25 mouse cellular contexts compared by ENCODE assay signal in the genomic region with DNA sequence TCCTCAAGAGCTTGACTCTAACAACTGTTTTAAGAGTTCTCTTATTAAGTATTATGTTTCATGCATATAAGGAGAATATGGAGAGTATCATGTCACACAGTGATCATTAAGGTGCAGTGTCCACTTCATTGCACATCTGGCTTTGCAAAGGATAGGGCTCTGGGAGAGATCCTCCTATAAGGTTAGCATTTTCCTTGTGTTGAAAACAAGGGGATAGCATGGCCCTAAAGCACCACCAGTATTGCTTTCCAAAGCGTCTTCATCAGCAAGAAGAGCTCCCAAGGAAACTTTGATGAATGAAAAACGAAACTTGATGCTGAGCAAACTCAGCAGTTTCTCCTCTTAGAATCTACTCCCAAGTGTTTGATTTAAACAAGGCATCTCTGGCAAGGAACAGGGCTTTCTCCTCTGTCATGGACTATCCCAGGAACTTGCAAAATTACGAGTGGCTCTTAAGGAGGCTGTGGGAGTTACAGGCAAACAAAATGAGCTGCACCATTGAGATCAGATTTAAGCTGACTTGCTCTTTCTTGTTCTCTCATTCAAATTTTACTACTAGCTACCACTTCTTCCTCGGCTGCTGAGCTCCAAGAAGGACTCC.
DNase-seq lines count a peak whose midpoint lies in the region; ATAC-seq and TF ChIP-seq lines count a peak whose summit lies in the region.
"Had no signal": no experiment of that assay in that cellular context is flagged by ENCODE, and none has a peak within 500 bp of the region (broad histone marks: within the 10 kb centered on the region; RNA-seq: fewer than 3 reads in every experiment).

No protein-coding gene starts in this region.

- H3K4me1 ChIP-seq in kidney, embryonic 15.5 days = no peaks in the 10 kb centered on the region
- H3K4me1 ChIP-seq in kidney, postnatal 0 days (replicated peaks; ENCODE audit: insufficient read depth, low read length) = no peaks in the 10 kb centered on the region
- no peaks in the 10 kb centered on the region for H3K4me1 ChIP-seq in lung, embryonic 16.5 days (replicated peaks; ENCODE audit: control insufficient read depth, insufficient read depth, low read length)
- H3K4me1 ChIP-seq: embryonic facial prominence, embryonic 10.5 days; embryonic facial prominence, embryonic 12.5 days; forebrain, embryonic 13.5 days had no signal

- 0 out of 2 replicates have a peak, but pooled peaks have one; percentile 34 for ATAC-seq in frontal cortex, adult (ENCODE audit: low TSS enrichment)
- peak; percentile 83 for ATAC-seq in kidney, embryonic 15.5 days (replicated peaks; ENCODE audit: low FRiP score)
- ATAC-seq in kidney, postnatal 0 days (replicated peaks; ENCODE audit: low FRiP score, low read depth) = no peak
- ATAC-seq in lung, embryonic 16.5 days (ENCODE audit: low read depth) = 0 out of 2 replicates have a peak, but pooled peaks have one; percentile 20
- ATAC-seq: activated CD4-positive, CD25-positive, alpha-beta regulatory T cell, adult 4 months; CD4-positive, CD25-positive, alpha-beta regulatory T cell, adult 4 months; forebrain, embryonic 13.5 days; Patski had no signal

- no peak for DNase-seq in frontal cortex, postnatal 10 days (ENCODE audit: low spot score in 2 of 2)
- DNase-seq in kidney, adult 8-10 months = no peak
- DNase-seq in kidney, postnatal 0 days (ENCODE audit: low spot score) = peak; percentile 51
- no peak for DNase-seq in kidney, adult 18-20 months
- no peak for DNase-seq in lung, adult 18-20 months
- DNase-seq: adrenal gland, adult 8-10 months; adrenal gland, postnatal 14 days; adrenal gland, postnatal 36 days; B cell, adult 2 months; cerebellum, adult 11-12 months; cerebellum, adult 2 months; cerebellum, adult 9-10 months; cerebellum, postnatal 10 days; cerebellum, postnatal 25 days had no signal

- H3K9ac ChIP-seq in kidney, embryonic 15.5 days = no peak overlapping the region
- H3K9ac ChIP-seq in kidney, postnatal 0 days (ENCODE audit: low read depth, low read length) = no peak overlapping the region
- H3K9ac ChIP-seq in lung, embryonic 16.5 days (ENCODE audit: low read length) = no peak overlapping the region
- H3K9ac ChIP-seq: embryonic facial prominence, embryonic 12.5 days; forebrain, embryonic 13.5 days had no signal

- H3K27me3 ChIP-seq in kidney, embryonic 15.5 days = no peaks in the 10 kb centered on the region
- no peaks in the 10 kb centered on the region for H3K27me3 ChIP-seq in kidney, postnatal 0 days (ENCODE audit: insufficient read depth, low read length)
- H3K27me3 ChIP-seq in lung, embryonic 16.5 days (ENCODE audit: control insufficient read depth, insufficient read depth, low read depth, low read length) = no peaks in the 10 kb centered on the region
- H3K27me3 ChIP-seq: CH12.LX; embryonic facial prominence, embryonic 12.5 days; forebrain, embryonic 13.5 days had no signal

- H3K27ac ChIP-seq in kidney, embryonic 15.5 days = no peak overlapping the region
- H3K27ac ChIP-seq in kidney, postnatal 0 days = no peak overlapping the region
- no peak overlapping the region for H3K27ac ChIP-seq in lung, embryonic 16.5 days (ENCODE audit: low read length)
- H3K27ac ChIP-seq: embryonic facial prominence, embryonic 10.5 days; embryonic facial prominence, embryonic 12.5 days; forebrain, embryonic 13.5 days had no signal

- no peaks in the 10 kb centered on the region for H3K9me3 ChIP-seq in kidney, embryonic 15.5 days (replicated peaks)
- H3K9me3 ChIP-seq in kidney, postnatal 0 days (replicated peaks; ENCODE audit: low read length) = no peaks in the 10 kb centered on the region
- H3K9me3 ChIP-seq in lung, embryonic 16.5 days (ENCODE audit: control insufficient read depth, low read length) = peaks cover 2% of the 10 kb centered on the region; the same call in 1 of the 2 replicates
- H3K9me3 ChIP-seq: embryonic facial prominence, embryonic 10.5 days; embryonic facial prominence, embryonic 12.5 days had no signal

- no peaks in the 10 kb centered on the region for H3K36me3 ChIP-seq in kidney, embryonic 15.5 days
- H3K36me3 ChIP-seq in kidney, postnatal 0 days (ENCODE audit: insufficient read depth, low read length) = no peaks in the 10 kb centered on the region
- H3K36me3 ChIP-seq in lung, embryonic 16.5 days (ENCODE audit: control insufficient read depth, insufficient read depth, low read length) = no peaks in the 10 kb centered on the region
- H3K36me3 ChIP-seq: embryonic facial prominence, embryonic 10.5 days; embryonic facial prominence, embryonic 12.5 days; G1E had no signal

- TF ChIP-seq CTCF in kidney, postnatal 0 days (IDR thresholded peaks at IDR 0.05; ENCODE audit: low read depth) = no peak

- WGBS in kidney, embryonic 15.5 days = 28% methylated on average over 4 of the region's 4 CpGs
- 25% methylated on average over 4 of the region's 4 CpGs for WGBS in kidney, postnatal 0 days
- 43% methylated on average over 4 of the region's 4 CpGs for WGBS in lung, embryonic 16.5 days

- no peak overlapping the region for H3K4me3 ChIP-seq in kidney, embryonic 15.5 days (replicated peaks)
- H3K4me3 ChIP-seq in kidney, postnatal 0 days (replicated peaks; ENCODE audit: low read depth, low read length) = no peak overlapping the region
- H3K4me3 ChIP-seq in lung, embryonic 16.5 days (ENCODE audit: low read length) = no peak overlapping the region
- H3K4me3 ChIP-seq: embryonic facial prominence, embryonic 10.5 days; embryonic facial prominence, embryonic 12.5 days; forebrain, embryonic 13.5 days had no signal

- H3K4me2 ChIP-seq in kidney, embryonic 15.5 days = no peak overlapping the region
- no peak overlapping the region for H3K4me2 ChIP-seq in kidney, postnatal 0 days (ENCODE audit: low read length)
- H3K4me2 ChIP-seq in lung, embryonic 16.5 days (ENCODE audit: low read depth, low read length) = no peak overlapping the region
- H3K4me2 ChIP-seq: embryonic facial prominence, embryonic 12.5 days; forebrain, embryonic 13.5 days had no signal
